Mouse (Mus musculus) T-cell, adult 2 months (primary cell): ENCODE measurements around the gene Ilf3.
"Not testable (repeated sequence)": the region's sequence is repeated elsewhere in the genome, so short reads cannot be mapped to it uniquely, and the experiment has no call there.

Source experiments
- DNase-seq: peaks from one replicate; pipeline ENCODE4 v3.0.0; 2022; ENCODE audit warnings: low spot score

Ilf3 gene

GRCm38 (mm10) chr9:21367357-21368111 is at the start of gene Ilf3:
Gene Ilf3 (plus strand): TSS chr9:21367871.
- DNase-seq: peak; percentile 100

DNA sequence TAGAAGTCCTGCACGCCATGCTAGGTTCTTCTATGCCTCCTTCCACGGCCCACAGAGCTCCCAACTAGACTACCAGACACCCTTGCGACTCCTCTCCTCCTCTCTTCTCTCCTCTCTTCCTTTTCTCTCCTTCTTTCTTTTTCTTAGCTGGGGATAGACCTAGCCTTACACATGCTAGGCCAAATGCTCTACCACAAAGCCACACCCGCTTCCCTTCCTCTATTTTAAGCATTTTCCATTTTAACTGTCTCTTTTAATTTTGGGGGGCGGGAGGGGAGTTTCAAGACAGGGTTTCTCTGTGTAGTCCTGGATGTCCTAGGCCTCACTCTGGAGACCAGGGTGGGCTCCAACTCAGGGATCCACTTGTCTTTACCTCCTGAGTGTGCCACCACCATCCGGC is 48.9 kb upstream of the Ilf3 start:
- no peak for DNase-seq

- no peak for DNase-seq
Measured at GRCm38 (mm10) chr9:21319503-21319902, 48.2 kb upstream of the Ilf3 start.

DNA sequence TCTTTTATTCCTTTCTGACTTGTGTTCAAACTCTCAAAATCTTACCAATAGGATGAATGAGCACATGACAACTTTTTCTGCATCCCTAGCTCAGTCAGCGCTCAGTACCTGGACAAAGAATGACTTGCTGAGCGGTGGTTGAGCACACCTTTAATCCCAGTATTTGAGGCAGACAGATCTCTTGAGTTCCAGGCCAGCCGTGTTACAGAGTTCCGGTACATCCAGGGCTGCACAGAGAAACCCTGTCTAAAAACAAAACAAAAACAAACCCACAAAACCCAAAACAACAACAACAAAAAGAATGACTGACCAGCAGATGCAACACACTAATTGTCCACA is 47.4 kb upstream of the Ilf3 start:
- no peak for DNase-seq

GRCm38 (mm10) chr9:21320619-21321512 is 46.8 kb upstream of the Ilf3 start, which contains the start of gene Slc44a2:
Gene Slc44a2 (plus strand): TSS chr9:21320698.
- DNase-seq: peak; percentile 76

DNA sequence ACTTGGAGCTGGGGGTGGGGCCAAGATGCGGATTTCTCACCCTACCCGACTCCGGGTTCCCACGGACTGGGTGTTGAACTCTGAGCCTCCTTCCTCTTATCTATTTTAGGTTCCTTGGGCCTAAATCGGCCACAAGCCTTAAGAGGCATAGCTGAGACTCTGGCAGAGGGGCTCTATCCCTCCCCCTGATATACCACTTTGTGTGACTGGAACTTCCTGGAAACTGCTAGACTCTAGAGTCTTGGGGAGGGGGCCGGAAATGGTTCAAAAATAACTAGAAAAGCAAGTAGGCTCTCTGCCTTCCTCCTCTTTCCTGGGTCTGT is 46.2 kb upstream of the Ilf3 start:
- DNase-seq: peak; percentile 56

DNA sequence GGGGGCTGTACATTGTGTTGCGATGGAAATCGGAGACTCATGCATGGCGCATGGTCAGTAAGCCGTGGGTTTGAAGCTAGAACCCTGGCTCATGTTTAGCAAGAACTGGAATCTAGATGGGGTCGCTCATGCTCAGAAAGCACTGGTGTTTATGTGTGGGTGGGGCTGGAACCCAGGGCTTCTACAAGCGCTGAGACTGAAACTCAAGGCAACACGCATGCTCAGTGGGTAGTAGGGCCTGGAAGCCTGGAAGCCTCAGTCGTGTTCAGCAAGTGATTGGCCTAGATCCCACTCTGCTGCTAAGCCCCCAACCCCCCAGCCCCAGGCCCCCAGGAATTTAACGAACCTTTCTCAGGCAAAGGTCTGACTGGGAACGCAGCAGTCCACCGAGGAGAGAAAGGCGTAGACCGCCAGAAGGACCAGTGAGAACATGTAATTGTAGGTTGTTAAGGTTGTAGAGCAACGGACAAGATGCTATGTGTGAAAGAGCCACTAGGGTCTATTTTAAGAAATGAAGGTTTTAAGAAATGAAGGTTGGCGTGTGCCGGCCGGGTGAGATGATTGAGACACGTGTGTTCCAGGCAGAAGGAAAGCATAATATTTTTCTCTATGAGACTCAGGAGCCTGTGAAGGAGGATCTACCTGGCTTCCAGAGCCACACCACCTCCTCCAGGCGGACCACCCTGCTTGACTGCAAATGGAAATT is 45.3 kb upstream of the Ilf3 start:
- DNase-seq: peak; percentile 44

GRCm38 (mm10) chr9:21322917-21323297 is 44.8 kb upstream of the Ilf3 start:
- DNase-seq: not testable (repeated sequence)

GRCm38 (mm10) chr9:21324269-21324668 is 43.4 kb upstream of the Ilf3 start:
- DNase-seq: no peak

- DNase-seq: no peak
Measured at GRCm38 (mm10) chr9:21327569-21327968, 40.1 kb upstream of the Ilf3 start.

DNA sequence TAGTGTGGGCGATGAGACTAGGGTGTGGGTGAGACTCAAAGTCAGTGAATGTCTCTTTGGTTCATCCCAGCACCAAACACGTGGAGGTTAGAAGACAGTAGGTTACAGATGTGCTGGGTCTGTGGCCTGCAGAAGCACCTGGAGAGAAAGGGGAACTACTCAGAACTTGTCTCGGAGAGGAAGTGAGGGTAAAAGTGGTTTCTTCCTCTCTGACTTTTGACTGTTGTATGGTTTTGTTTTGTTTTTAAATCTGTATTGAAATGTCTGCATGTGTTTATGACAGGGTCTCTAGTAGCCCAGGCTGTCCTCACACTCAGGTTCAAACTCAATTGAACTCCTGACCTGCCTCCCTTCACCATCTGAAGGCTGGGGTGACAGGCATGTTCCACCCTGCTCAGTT is 39.6 kb upstream of the Ilf3 start:
- peak; percentile 81 for DNase-seq

DNA sequence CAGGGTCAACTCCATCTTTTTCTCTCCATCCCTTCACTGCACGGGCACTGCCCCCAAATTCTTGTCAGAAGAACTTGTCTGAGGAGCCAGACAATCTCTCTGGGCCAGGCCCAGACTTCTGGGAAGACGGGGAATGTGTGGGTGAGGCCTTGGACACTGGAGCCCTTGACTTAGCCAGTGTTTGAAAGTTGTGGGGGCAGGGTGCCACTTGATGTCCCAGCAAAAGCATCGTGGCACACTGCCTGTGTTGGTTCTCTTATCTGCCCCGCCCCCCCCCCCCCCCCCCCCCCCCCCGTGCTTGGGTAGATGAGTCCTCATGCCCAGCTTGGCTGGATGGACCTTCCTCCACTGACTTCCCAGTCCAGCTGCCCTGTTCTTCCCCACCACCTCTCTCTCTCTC is 38.6 kb upstream of the Ilf3 start:
- DNase-seq: no peak

DNA sequence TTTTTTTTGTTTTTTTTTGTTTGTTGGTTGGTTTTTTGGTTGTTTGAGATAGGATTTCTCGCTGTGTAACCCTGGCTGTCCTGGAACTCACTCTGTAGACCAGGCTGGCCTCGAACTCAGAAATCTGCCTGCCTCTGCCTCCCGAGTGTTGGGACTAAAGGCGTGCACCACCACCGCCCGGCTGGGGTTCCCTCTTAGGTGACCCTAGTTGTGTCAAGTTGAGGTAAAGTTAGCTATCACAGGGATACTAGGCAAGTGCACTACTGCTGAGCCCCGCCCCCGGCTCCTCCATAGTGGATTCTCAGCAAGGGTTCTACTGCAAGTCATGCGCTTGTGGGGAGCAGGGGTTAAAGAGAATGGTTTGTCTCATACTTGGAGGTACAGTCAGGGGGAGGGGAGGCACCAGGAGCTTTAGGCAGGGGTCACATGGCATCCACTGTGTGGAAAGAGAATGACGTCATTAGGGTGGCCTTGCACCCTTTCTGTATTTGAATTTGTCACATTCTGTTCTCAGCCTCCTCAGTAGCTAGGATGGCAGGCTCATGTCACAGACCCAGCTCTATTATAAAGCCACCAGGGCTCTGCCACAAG is 37.9 kb upstream of the Ilf3 start:
- no peak for DNase-seq

GRCm38 (mm10) chr9:21331365-21332140 is 36.1 kb upstream of the Ilf3 start:
- DNase-seq: no peak

- DNase-seq: peak; percentile 56
Measured at GRCm38 (mm10) chr9:21332161-21333061, 35.3 kb upstream of the Ilf3 start.

DNA sequence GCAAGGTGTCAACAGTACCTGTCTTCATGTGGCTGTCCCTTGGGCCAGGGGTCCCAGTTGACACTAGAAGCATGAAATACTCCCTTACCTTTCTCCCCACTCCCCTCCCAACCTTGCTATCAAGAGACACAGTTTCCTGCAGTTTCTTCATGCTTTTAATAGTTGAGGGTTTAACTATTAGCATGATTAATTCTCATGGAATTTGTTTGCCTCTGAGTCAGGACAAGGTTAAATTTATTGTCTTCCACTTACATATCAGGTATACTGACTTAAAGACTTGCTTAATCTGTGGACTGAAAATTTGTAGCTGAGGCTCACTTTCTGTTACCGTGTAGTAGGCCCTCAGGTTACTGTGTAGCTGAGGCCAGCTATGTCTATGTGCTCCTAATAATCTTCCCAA is 34.1 kb upstream of the Ilf3 start:
- no peak for DNase-seq

GRCm38 (mm10) chr9:21334747-21335146 is 32.9 kb upstream of the Ilf3 start:
- no peak for DNase-seq

- DNase-seq: no peak
Measured at GRCm38 (mm10) chr9:21335391-21335790, 32.3 kb upstream of the Ilf3 start.

DNA sequence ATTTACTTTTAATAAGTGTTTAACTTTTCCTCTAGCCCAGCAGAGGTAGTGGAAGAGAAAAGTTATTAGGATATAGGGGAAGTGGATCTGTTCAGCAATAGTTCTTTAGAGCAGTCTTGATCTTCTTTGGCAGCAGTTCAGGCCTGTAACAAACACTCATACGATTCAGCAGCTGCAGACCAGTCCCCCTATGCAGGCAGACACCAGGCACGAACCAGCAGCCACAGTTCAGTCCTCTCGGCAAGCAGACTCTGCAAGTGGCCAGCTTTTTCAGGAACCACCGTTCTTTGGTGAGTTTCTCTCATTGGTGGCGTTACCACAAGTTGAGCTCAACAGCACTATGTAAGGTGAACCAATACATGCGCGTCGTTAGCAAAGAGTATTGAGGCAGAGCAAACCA is 31.2 kb upstream of the Ilf3 start:
- DNase-seq: no peak

- no peak for DNase-seq
Measured at GRCm38 (mm10) chr9:21337652-21338051, 30.0 kb upstream of the Ilf3 start.

DNA sequence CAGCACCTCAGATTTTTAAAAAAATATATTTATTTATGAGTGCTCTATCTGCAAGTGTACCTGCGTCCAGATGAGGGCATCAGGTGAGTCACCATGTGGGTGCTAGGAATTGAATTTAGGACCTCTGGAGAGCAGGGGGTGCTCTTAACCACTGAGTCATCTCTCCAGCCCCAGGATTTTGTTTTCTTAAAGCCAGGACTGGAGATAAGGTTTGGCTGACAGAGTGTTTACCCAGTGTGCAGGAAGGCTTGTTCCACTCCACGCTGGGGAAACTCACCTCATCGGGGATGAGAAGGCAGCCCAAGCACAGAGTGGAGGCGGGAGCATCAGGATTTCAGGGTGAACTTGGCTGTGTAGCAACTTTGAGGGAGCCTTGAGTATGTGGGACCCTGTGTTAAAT is 27.3 kb upstream of the Ilf3 start:
- no peak for DNase-seq
